Mouse (Mus musculus): ENCODE measurements at regions not wholly inside any gene's neighbourhood (a gene's known extent, or its start where the extent isn't known, plus 50 kb on each side); places are given as distances from the start of the nearest gene placed in this dataset.

DNA sequence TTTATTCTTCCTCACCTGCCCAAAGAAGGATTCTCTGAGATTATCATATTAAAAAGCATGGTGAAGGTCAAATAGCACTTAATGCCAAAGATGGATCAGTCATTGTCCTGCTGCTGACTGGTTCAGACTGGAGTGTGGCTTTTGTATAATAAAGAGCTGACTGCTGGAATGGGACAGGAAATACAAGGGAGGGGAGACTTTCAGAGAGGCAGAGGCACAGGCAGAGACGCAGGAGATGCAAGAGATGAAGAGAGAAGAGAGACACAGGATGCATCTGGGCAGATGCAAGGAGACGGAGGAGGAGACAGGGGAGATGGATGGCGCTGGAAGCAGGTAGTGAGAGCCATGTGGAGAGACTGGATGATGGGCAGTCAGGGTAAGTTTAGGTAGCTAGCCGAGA is 65.4 kb upstream of the Glrp1 start:
- no peak for DNase-seq

GRCm38 (mm10) chr1:88572161-88572560 is 62.3 kb upstream of the Glrp1 start:
- peak; percentile 21 for DNase-seq

- DNase-seq, result no peak
Observed at GRCm38 (mm10) chr1:88568447-88569053, 58.7 kb upstream of the Glrp1 start.

DNA sequence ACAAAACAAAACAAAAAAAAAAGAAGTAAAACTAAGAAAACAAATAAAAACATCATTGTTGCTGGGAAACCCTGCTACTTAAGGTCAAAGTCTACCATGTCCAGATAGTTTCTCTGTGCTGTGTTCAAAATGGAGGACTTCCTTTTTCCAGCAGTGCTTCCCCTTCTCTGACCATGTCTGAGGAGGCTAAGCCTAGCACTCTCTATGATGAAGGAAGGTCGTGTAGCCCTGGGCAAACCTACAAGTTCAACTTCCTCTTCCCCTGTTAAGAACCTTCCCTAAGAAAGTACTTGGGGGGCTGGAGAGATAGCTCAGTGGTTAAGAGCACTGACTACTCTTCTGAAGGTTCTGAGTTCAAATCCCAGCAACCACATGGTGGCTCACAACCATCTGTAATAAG is 57.3 kb upstream of the Glrp1 start:
- DNase-seq, result no peak

DNA sequence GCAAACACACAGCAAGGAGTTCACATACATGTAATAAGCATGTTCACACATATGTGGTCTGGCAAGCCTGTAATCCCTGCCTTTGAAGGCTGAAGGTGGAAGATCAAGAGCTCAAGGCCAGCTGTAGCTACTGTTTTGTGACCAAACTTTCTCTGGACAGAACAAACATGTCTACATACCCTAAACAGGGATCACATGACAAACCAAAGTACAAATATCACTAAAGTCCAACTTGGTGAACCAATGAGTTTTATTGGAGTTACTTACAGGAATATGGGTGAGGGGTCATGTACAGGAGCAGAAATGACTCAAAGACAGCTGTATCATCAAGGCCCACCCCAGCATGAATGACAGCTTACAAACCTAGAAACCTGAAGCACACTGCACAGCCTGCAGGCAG is 56.6 kb upstream of the Glrp1 start:
- DNase-seq, result no peak

- no peak for DNase-seq
Observed at GRCm38 (mm10) chr1:88564825-88565224, 55.0 kb upstream of the Glrp1 start.

GRCm38 (mm10) chr1:88562361-88562760 is 52.5 kb upstream of the Glrp1 start:
- DNase-seq, result peak; percentile 66

DNA sequence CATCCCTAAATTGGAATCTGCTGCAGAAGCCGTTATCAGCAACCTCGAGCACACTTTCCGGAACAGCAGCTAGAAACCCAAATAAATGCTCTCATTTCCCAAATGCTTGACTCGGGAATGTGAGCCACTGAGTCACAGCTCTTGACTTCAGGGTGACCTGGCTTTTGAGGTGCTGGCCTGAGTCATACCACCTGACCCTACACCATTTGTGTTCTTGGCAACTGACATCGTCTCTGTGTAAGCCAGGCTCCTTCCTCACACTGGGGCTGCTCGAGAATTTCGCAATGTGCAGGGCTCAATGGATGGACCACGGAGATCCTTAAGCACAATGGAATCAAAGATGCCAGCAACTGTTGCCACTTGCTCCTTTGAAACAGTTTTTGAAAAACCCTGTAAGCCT is 50.9 kb upstream of the Glrp1 start:
- DNase-seq, result no peak

Data from kidney, adult 11 months (tissue).